Mouse (Mus musculus) liver, postnatal 0 days (tissue): ENCODE measurements around the gene Trp53rkb.

Experiments
- CTCF ChIP-seq: sonication (generic); IDR thresholded peaks from 2 replicates; pipeline ENCODE4 v1.5.1; 2016; ENCODE audit warnings: antibody characterized with exemption, low read depth
- EP300 ChIP-seq: IDR thresholded peaks from 2 replicates; pipeline ENCODE4 v1.6.1; 2016; ENCODE audit warnings: antibody characterized with exemption, low read depth, mild to moderate bottlenecking

DNA sequence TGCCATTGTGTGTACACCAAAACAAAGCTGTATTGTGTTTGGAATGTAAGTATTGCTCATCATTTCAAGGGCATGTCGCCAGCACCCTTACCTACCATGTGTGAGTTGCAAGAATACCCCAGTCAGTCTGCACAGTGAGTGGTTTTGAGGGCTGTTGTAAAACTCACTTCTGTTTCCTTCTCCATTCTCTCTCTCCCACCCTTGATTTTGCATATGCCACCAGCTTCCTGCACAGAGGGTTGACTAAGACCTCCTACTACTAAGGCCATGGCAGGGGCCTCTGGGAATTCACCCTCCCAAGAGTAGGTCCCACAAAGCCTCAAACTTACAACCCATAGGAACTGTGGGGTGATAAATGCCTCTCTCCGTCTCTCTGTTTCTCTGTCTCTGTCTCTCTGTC, 9.1 kb downstream of the Trp53rkb start:
- TF ChIP-seq CTCF (no peak), EP300 (no peak)
